In the genomic region with DNA sequence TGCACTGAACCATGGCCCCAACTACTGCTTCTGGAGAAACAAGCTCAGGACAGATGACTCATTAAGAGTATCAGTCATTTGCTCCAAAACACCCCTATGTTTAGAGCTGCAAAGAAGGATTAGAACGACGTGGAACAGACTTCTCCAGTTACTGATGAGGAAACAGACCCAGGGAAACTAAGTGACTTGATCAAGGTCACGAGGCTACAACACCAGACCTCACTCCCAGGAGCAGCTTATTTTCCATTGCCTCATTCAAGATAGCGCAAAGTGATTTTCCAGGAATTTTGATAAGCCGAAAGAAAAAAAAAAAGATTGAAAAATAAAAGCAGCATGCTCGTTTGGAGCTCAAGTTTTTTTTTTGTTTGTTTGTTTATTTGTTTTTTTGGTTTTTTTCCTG, we compare ENCODE assay signal across 23 mouse cellular contexts. TPM values are rescaled to one million over a fixed set of nuclear protein-coding genes. Genes with fewer than 3 reads are reported as not detected.
DNase-seq lines count a peak whose midpoint lies in the region; ATAC-seq lines count a peak whose summit lies in the region.
"Had no signal": no experiment of that assay in that cellular context is flagged by ENCODE, and none has a peak within 500 bp of the region (broad histone marks: within the 10 kb centered on the region; RNA-seq: fewer than 3 reads in every experiment).

No protein-coding gene starts in this region.

- WGBS in hindbrain, embryonic 14.5 days, result 86% methylated on average over 6 of the region's 6 CpGs
- WGBS in hindbrain, embryonic 10.5 days, result 86% methylated on average over 6 of the region's 6 CpGs

- H3K4me2 ChIP-seq in hindbrain, embryonic 14.5 days (replicated peaks), result peak overlapping the region; percentile 5; the same call in 1 of the 2 replicates

- H3K9me3 ChIP-seq in hindbrain, embryonic 14.5 days (ENCODE audit: control insufficient read depth, low read length), result no peaks in the 10 kb centered on the region
- H3K9me3 ChIP-seq in hindbrain, embryonic 10.5 days, result no peaks in the 10 kb centered on the region
- H3K9me3 ChIP-seq: embryonic facial prominence, embryonic 12.5 days; intestine, embryonic 15.5 days; limb, embryonic 15.5 days; lung, embryonic 15.5 days; midbrain, embryonic 15.5 days had no signal

- H3K4me3 ChIP-seq in hindbrain, embryonic 14.5 days (replicated peaks; ENCODE audit: low read length), result no peak overlapping the region
- H3K4me3 ChIP-seq in hindbrain, embryonic 10.5 days, result no peak overlapping the region
- no peak overlapping the region for H3K4me3 ChIP-seq in brown adipose tissue, adult 24 weeks (ENCODE audit: insufficient read depth, low read depth, low read length)
- H3K4me3 ChIP-seq: intestine, embryonic 15.5 days had no signal

- H3K9ac ChIP-seq in hindbrain, embryonic 14.5 days, result no peak overlapping the region
- H3K9ac ChIP-seq: intestine, embryonic 15.5 days; limb, embryonic 15.5 days; lung, embryonic 15.5 days had no signal

- H3K36me3 ChIP-seq in hindbrain, embryonic 14.5 days (replicated peaks; ENCODE audit: control insufficient read depth, insufficient read depth), result peaks cover 5% of the 10 kb centered on the region
- H3K36me3 ChIP-seq in hindbrain, embryonic 10.5 days, result peaks cover 28% of the 10 kb centered on the region
- H3K36me3 ChIP-seq: intestine, embryonic 15.5 days had no signal

- intact Hi-C loops in gastrocnemius, postnatal 14 days (cut with DNase I; ENCODE audit: low total_unique reads), result loop anchor here (10.0 kb wide), 1 partner anchor 147 kb away; no protein-coding TSS in a partner anchor

- H3K27ac ChIP-seq in hindbrain, embryonic 14.5 days, result no peak overlapping the region; the same call in 1 of the 2 replicates
- no peak overlapping the region for H3K27ac ChIP-seq in hindbrain, embryonic 10.5 days
- H3K27ac ChIP-seq in brown adipose tissue, adult 24 weeks (replicated peaks; ENCODE audit: low read depth, low read length), result peak overlapping the region; percentile 76
- H3K27ac ChIP-seq: left cerebral cortex, adult 2 months had no signal

- no peak for ATAC-seq in hindbrain, embryonic 14.5 days (ENCODE audit: low FRiP score)
- ATAC-seq: intestine, embryonic 15.5 days; Patski had no signal

- DNase-seq in gastrocnemius, adult 18-20 months (ENCODE audit: low spot score), result peak; percentile 40
- no peak for DNase-seq in gastrocnemius, postnatal 14 days
- no peak for DNase-seq in hindbrain, embryonic 14.5 days (ENCODE audit: low spot score)
- no peak for DNase-seq in hindbrain, embryonic 10.5 days (ENCODE audit: low spot score)
- peak; percentile 9 for DNase-seq in induced T-regulatory cell, adult 2 months (ENCODE audit: low read depth)
- DNase-seq in urinary bladder, adult 2 months (ENCODE audit: low spot score), result no peak
- no peak for DNase-seq in cerebellum, adult 18-20 months
- DNase-seq: B cell, adult 2 months; cerebellum, postnatal 36 days; gastrocnemius, postnatal 36 days; thymus, postnatal 14 days had no signal

- H3K4me1 ChIP-seq in hindbrain, embryonic 14.5 days (replicated peaks; ENCODE audit: control insufficient read depth, insufficient read depth, low read length), result peaks cover 34% of the 10 kb centered on the region
- H3K4me1 ChIP-seq in hindbrain, embryonic 10.5 days (replicated peaks), result peaks cover 49% of the 10 kb centered on the region
- peaks cover 4% of the 10 kb centered on the region; the same call in 1 of the 2 replicates for H3K4me1 ChIP-seq in brown adipose tissue, adult 24 weeks (ENCODE audit: control insufficient read depth, insufficient read depth, insufficient read length, low read length)

- no peaks in the 10 kb centered on the region for H3K27me3 ChIP-seq in hindbrain, embryonic 14.5 days (ENCODE audit: control insufficient read depth, insufficient read depth, low read length)
- no peaks in the 10 kb centered on the region for H3K27me3 ChIP-seq in hindbrain, embryonic 10.5 days (ENCODE audit: insufficient read depth, poor library complexity, severe bottlenecking)
- H3K27me3 ChIP-seq: embryonic facial prominence, embryonic 12.5 days; intestine, embryonic 15.5 days; limb, embryonic 15.5 days; lung, embryonic 15.5 days; midbrain, embryonic 15.5 days; Patski had no signal

RNA-seq across cellular contexts. Expression of a gene that starts 9.4 kb away (rescaled TPM):
- total RNA-seq in gastrocnemius, adult 18-20 months (2021), result 10 to 100 TPM; 38.6 to 43.9 TPM
- 10 to 100 TPM; 43.0 to 60.6 TPM for total RNA-seq in gastrocnemius, postnatal 14 days (2021)
- 10.2 and 11.2 TPM in 2 replicates for polyA plus RNA-seq in hindbrain, embryonic 14.5 days (2014; fragmentation: Nextera tagmentation; extraction: Ambion mirVana)
- 8.3 and 9.3 TPM in 2 replicates for polyA plus RNA-seq in hindbrain, embryonic 10.5 days (2016; fragmentation: Nextera tagmentation; extraction: Ambion mirVana)
- polyA plus RNA-seq in brown adipose tissue, adult 24 weeks (2012; ENCODE audit: insufficient read depth, insufficient read length, missing spikeins), result 10.1 and 11.7 TPM in 2 replicates
- 6.6 and 7.7 TPM in 2 replicates for polyA plus RNA-seq in urinary bladder, adult 2 months (2012; rRNA removed)
- total RNA-seq: megakaryocyte progenitor cell, adult 5-6 weeks had no signal

RNA-seq across cellular contexts. Expression of a gene that starts 34.4 kb away (rescaled TPM):
- total RNA-seq in gastrocnemius, adult 18-20 months (2021), result 1 to 10 TPM; 7.4 to 8.4 TPM
- total RNA-seq in gastrocnemius, postnatal 14 days (2021), result 1 to 10 TPM; 8.7 to 9.9 TPM
- 2.6 and 3.1 TPM in 2 replicates for polyA plus RNA-seq in hindbrain, embryonic 14.5 days (2014; fragmentation: Nextera tagmentation; extraction: Ambion mirVana)
- 9.0 and 9.7 TPM in 2 replicates for polyA plus RNA-seq in hindbrain, embryonic 10.5 days (2016; fragmentation: Nextera tagmentation; extraction: Ambion mirVana)
- polyA plus RNA-seq in brown adipose tissue, adult 24 weeks (2012; ENCODE audit: insufficient read depth, insufficient read length, missing spikeins), result 8.2 and 11.5 TPM in 2 replicates
- polyA plus RNA-seq in urinary bladder, adult 2 months (2012; rRNA removed), result 28.6 and 30.3 TPM in 2 replicates

RNA-seq across cellular contexts. Expression of a gene that starts 48.9 kb away (rescaled TPM):
- not detected for total RNA-seq in gastrocnemius, adult 18-20 months (2021)
- total RNA-seq in gastrocnemius, postnatal 14 days (2021), result not detected
- 32.6 and 34.5 TPM in 2 replicates for polyA plus RNA-seq in hindbrain, embryonic 14.5 days (2014; fragmentation: Nextera tagmentation; extraction: Ambion mirVana)
- polyA plus RNA-seq in hindbrain, embryonic 10.5 days (2016; fragmentation: Nextera tagmentation; extraction: Ambion mirVana), result 23.3 and 25.1 TPM in 2 replicates
- polyA plus RNA-seq in brown adipose tissue, adult 24 weeks (2012; ENCODE audit: insufficient read depth, insufficient read length, missing spikeins), result not detected in 2 replicates
- polyA plus RNA-seq in urinary bladder, adult 2 months (2012; rRNA removed), result 0.04 TPM in 1 of 2 replicates, not detected in the other
- total RNA-seq: adrenal gland, postnatal 4 days; gastrocnemius, postnatal 36 days; layer of hippocampus, adult 8-10 months; left cerebral cortex, adult 2 months; megakaryocyte progenitor cell, adult 5-6 weeks; neutrophil, adult 5-6 weeks had no signal

Comparison
In these comparisons a context has a peak if more than half of its experiments do, and no peak if none do; other contexts are left out.
1. DNase-seq: peak in gastrocnemius, adult 18-20 months (single experiment) and induced T-regulatory cell, adult 2 months (single experiment); none in gastrocnemius, postnatal 14 days (single experiment), hindbrain, embryonic 14.5 days (single experiment), hindbrain, embryonic 10.5 days (single experiment), urinary bladder, adult 2 months (single experiment) and cerebellum, adult 18-20 months (0 of 2).
2. RNA of a gene that starts 48.9 kb away (polyA plus RNA-seq): 32.6 to 34.5 TPM in hindbrain, embryonic 14.5 days and 23.3 to 25.1 TPM in hindbrain, embryonic 10.5 days; 0.04 TPM in urinary bladder, adult 2 months and not detected in brown adipose tissue, adult 24 weeks; every median in the first group is over 10 times any median in the second.